Mouse (Mus musculus) embryonic stem cell, embryonic (primary cell): Measurements from ENCODE around the gene Tom1.

Experiments
- CTCF ChIA-PET, 4 experiments: fragments of 300-600 bp in 2 of 4; fragments of 350-600 bp in 2 of 4; sonication (Branson Sonifier 250); formaldehyde crosslinking; loops; one replicate each; lab custom pipeline; 2022; ENCODE audit warnings: inconsistent platforms in 2 of 4; lab: Charles Lee
- POLR2A ChIA-PET, 4 experiments: fragments of 300-600 bp in 2 of 4; fragments of 350-600 bp in 2 of 4; sonication (Branson Sonifier 250); formaldehyde crosslinking; loops; one replicate each; lab custom pipeline; 2022; ENCODE audit warnings: antibody characterized with exemption in 4 of 4, inconsistent platforms in 1 of 4; lab: Charles Lee

Gene Tom1

DNA sequence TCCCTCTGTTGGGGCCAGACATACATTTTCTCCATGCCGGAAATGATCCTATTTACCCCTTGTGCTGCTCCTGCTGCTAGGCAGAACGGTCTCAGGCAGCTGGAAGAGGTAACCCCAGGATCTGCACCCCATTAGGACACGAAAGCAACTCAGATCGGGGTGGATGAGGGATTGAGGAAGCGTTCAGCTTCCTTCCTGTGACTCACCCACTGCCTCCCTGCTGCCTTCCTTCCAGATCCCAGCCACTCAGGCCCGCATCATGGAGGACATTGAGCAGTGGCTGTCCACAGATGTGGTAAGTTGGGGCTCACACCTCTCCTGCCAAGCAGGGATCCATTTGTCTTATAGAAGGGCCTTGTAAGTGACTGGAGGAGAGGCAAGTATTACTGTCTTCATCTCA, 33.8 kb downstream of the Tom1 start:
- POLR2A ChIA-PET, result interaction anchor here (0.5 to 2.2 kb wide), 8 partner anchors 13 to 46 kb away, joined by 3 to 10 read pairs (median 5); partner anchors contain the start of genes Hmox1 (in 1 of the 4) and Mcm5 (in 1 of the 4)
- CTCF ChIA-PET, result no interaction called here

DNA sequence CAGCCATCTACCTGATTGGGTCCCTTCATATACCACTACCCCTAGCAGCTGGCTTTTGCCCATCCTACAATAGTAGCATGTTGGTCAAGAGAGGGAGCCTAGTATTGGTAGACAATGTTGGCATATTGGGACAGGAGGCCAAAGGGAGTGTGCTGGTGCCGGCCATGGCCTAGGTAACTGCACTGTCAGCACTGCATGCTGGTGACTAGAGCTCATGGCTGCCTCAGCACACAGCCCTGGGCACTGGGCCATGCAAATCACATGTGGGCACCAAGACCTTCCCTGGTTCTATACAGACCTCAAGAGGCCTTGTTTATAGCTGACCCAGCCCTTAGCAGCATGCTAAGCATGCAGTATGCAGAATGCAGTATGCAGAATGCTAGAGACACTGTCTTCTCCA, 36.8 kb downstream of the Tom1 start:
- ChIA-PET POLR2A (interaction anchor here (0.5 to 9.9 kb wide), 19 partner anchors 14 to 1750 kb away, joined by 3 to 247 read pairs (median 16); partner anchors contain the start of genes Hmox1 (in 3 of the 4), Mcm5 (in 3 of the 4) and Rasd2 (in 1 of the 4)), CTCF (interaction anchor here in 3 of 4 experiments (0.9 to 3.5 kb wide), 8 partner anchors 8 to 164 kb away, joined by 3 to 66 read pairs (median 10); partner anchors contain the start of genes Mcm5 (in 3 of the 3) and Hmox1 (in 1 of the 3))

DNA sequence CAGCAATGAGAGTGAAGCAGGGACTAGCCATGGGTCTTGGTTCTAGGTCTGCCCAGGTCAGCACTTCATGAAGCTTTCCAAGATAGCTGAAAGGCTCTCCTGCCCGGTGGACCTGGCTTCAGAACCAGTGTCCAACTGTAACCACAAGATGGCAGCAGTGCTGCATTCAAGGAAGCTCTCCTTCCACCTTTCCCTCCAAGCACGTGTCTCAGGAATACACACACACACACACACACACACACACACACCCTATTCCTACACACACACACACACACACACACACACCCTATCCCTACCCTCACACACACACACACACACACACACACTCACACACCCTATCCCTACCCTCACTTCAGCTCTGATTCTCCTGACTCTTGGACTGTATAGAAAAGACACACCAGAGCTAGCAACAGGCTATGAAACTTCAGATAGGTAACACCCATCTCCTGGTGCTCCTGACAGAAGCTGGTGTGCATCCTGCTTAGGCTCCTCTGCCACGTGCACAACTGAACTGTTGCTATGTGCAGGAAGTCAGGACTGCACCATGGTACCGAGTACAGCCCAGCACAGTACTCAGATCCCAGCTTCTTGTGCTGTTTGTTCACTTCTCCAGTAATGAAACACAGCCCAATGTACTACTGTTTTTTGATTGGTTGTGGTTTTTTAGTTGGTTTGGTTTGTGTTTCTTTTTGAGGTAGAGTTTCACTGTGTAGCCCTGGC, 38.3 kb downstream of the Tom1 start:
- POLR2A ChIA-PET, result interaction anchor here (0.6 to 9.9 kb wide), 72 partner anchors 9 to 339 kb away, joined by 3 to 247 read pairs (median 4); partner anchors contain the start of genes Hmox1 (in 4 of the 4), Mcm5 (in 4 of the 4), Rasd2 (in 2 of the 4) and Tom1 (in 2 of the 4)
- CTCF ChIA-PET, result interaction anchor here (0.6 to 3.5 kb wide), 101 partner anchors 8 to 1997 kb away, joined by 3 to 66 read pairs (median 5); partner anchors contain the start of genes Mcm5 (in 4 of the 4), Rasd2 (in 3 of the 4), Hmox1 (in 2 of the 4) and Tom1 (in 1 of the 4)

DNA sequence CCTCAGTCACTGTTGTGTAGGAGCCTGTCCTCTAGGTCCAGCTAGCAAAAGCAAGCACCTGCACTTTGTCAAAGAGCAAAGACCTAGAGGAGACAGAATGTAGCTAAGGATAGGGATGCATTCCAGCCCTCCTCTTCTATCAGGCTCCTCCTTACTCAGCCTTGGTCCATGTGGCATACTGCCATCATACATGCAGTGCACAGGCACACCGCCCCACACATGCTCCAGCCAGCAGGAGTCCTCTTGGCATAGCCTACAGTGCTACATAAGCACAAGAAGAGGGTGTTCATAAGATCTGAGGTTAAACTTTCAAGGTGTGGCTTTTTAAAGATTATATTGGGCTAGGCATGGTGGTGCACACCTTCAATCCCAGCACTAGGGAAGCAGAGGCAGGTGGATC, 41.4 kb downstream of the Tom1 start:
- ChIA-PET POLR2A (interaction anchor here in 3 of 4 experiments (1.2 to 9.9 kb wide), 10 partner anchors 9 to 60 kb away, joined by 3 to 247 read pairs (median 8); partner anchors contain the start of genes Mcm5 (in 3 of the 3) and Hmox1 (in 1 of the 3)), CTCF (no interaction called here)

DNA sequence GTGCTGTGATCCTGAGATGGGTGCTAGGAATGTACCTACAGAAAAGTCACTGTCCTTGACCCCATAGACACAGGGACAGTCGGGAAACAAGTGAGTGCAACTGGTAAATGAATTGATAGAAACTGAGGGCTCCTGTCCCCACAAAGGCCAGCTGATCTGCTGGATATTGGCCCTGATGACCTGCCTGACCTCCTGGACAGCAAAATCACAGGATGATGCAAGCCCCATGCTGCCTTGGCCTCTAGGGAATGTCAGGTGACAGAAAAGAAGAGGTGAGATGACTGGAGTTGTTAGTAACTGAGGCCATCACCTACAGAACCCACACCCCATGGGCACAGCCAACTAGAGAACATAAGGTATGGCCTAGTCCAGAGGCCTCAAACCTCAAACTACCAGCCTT, 44.7 kb downstream of the Tom1 start:
- ChIA-PET POLR2A (interaction anchor here in 3 of 4 experiments (0.7 to 9.9 kb wide), 7 partner anchors 11 to 45 kb away, joined by 3 to 247 read pairs (median 6); partner anchors contain the start of genes Mcm5 (in 3 of the 3), Hmox1 (in 2 of the 3) and Tom1 (in 1 of the 3)), CTCF (no interaction called here)

DNA sequence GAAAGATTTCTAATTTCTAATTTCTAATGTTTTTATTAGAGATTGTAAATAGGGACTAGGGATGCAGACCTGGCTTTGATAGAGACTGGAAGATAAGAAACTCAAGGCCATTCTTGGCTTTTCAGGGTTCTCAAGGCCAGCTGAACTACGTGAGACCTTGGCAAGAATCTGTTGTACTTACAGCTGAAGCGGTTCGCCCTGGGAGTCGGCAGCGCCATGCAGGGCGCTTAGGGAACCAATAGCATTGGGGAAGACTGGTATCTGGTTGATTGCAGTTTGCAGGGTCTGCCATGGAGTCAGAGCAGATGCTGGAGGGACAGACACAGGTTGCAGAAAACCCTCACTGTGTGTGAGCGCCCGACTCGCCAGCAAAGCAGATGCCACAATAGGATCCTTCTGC, 45.3 kb downstream of the Tom1 start:
- CTCF ChIA-PET, result no interaction called here
- POLR2A ChIA-PET, result interaction anchor here in 2 of 4 experiments (1.4 to 9.9 kb wide), 3 partner anchors 14 to 31 kb away, joined by 6 to 147 read pairs (median 6); partner anchors contain the start of genes Hmox1 (in 2 of the 2) and Mcm5 (in 1 of the 2)

DNA sequence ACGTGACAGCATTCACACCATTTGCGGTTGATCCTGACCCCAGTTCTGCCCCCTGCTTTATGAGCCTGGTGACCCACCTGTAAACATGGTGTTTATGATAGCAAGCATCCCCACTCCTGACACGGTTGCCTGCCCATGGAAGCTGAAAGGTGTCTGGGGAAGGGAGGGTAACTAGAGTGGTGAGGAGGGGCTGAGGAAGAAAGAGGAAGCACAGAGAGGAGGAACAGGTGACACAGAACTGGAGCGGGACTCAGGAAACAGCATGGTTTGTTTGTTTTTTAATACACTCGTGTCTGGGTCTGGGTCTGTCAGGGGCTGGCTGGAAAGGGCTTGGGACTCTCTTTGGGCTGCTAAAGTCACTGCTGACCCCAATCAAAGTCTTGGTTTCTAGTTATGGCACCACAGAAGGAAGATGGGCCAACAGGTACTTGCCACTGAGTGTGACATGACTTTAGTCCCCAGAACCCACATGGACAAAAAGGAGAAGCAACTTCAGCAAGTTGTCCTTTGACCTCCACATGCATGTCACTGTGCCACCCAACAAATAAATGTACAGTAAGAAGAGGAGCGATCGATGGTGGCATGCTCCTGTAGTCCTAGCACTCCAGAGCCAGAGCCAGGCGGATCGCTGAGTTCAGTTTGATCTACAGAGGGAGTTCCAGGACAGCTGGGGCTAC, 48.0 kb downstream of the Tom1 start:
- POLR2A ChIA-PET, result interaction anchor here in 3 of 4 experiments (0.7 to 7.4 kb wide), 8 partner anchors 11 to 1606 kb away, joined by 3 to 184 read pairs (median 85); partner anchors contain the start of genes Hmox1 (in 2 of the 3) and Mcm5 (in 2 of the 3)

DNA sequence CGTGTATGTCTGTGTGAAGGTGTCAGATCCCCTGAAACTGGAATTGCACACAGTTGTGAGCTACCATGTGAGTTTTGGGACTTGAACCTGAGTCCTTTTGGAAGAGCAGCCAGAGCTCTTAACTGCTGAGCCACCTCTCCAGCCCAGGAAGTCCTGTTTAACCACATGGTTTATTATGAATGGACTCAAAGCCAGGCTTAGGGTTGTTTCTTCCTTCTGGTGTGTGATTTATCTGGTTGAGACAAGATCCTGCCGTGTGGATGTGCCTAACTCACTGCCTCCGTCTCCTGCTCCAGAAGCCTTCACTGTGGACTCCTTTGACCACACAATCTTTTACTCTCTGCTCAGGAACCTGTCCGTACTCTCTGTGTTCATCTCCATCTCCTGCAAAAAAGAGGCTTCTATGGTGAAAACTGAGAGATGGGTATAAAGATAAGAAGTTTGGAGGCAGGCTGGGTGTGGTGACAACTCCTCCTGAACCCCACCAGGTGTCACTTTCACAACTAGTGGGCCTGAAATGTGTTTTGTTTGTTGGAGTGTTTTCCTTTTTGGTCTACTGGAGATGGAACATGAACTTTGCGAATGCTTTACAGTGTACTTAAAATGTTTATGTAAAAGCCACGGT, 48.8 kb downstream of the Tom1 start:
- POLR2A ChIA-PET, result interaction anchor here (0.7 to 7.4 kb wide), 19 partner anchors 8 to 1607 kb away, joined by 3 to 184 read pairs (median 11); partner anchors contain the start of genes Mcm5 (in 4 of the 4), Hmox1 (in 3 of the 4) and Tom1 (in 1 of the 4)
- CTCF ChIA-PET, result interaction anchor here in 3 of 4 experiments (1.0 to 2.7 kb wide), 4 partner anchors 10 to 53 kb away, joined by 3 to 22 read pairs (median 6); partner anchors contain the start of gene Mcm5 (in 1 of the 3)

More for the DNA sequence above, 48.0 kb downstream of the Tom1 start:
- CTCF ChIA-PET, result no interaction called here

DNA sequence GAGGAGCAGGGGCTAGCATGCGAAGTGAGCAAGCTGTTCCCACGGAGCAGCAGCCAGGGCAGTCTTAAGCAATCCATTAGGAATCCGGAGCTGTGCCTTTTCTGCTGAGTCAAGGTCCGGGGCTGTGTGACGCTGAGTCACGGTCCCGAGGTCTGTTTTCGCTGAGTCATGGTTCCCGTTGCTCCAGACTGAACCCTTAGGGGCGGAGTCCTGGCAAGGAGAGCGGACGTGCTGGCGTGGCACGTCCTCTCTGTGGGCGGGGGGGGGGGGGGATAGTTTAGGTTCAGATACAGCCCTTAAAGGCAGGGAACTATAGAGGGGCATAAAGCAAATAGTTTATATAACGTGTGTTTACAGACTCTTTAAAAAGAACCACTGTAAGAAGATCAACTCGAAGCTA, 50.3 kb downstream of the Tom1 start:
- POLR2A ChIA-PET, result interaction anchor here (0.6 to 7.4 kb wide), 63 partner anchors 8 to 560 kb away, joined by 3 to 184 read pairs (median 6); partner anchors contain the start of genes Hmox1 (in 4 of the 4), Mcm5 (in 4 of the 4), Tom1 (in 2 of the 4) and Rasd2 (in 1 of the 4)
- CTCF ChIA-PET, result interaction anchor here (0.6 to 2.8 kb wide), 10 partner anchors 12 to 1023 kb away, joined by 3 to 25 read pairs (median 4); partner anchors contain the start of gene Mcm5 (in 2 of the 4)

DNA sequence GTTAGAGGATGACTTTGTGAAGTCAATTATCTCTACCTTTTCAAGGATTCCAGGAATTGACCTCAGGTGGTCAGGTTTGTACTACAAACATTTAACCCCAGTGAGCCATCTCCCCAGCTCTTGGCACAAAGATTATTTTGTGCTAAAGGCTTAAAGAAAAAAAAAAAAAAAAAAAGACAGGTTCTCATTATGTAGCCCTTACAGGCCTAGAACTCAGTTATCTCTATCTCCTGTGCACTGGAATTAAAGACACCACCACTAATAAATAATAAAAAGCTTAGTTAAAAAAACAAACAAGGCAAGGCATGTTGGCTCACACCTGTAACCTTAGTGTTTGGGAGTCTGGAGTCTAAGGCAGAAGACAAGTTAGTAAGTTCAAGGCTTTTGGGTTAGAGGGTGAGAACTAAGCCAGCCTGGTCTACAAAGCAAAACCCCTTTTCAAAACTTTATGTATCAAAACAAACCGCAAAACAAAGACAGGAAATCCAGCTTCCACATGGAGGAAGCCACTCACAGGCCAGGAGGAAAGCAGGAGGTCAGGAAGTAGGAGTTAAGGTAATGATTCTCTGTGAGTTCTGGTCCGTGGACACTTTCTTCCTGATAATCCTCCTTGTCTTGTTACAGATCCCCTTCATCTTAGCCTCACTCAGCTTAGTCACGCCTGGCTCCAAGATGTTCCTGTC, 51.0 kb downstream of the Tom1 start:
- POLR2A ChIA-PET, result interaction anchor here (0.5 to 7.4 kb wide), 51 partner anchors 8 to 1683 kb away, joined by 3 to 184 read pairs (median 7); partner anchors contain the start of genes Hmox1 (in 4 of the 4), Mcm5 (in 4 of the 4), Tom1 (in 2 of the 4) and Hmgxb4 (in 1 of the 4)
- CTCF ChIA-PET, result interaction anchor here in 2 of 4 experiments (0.9 to 2.8 kb wide), 5 partner anchors 12 to 24 kb away, joined by 3 to 25 read pairs (median 8); partner anchors contain the start of gene Mcm5 (in 2 of the 2)

DNA sequence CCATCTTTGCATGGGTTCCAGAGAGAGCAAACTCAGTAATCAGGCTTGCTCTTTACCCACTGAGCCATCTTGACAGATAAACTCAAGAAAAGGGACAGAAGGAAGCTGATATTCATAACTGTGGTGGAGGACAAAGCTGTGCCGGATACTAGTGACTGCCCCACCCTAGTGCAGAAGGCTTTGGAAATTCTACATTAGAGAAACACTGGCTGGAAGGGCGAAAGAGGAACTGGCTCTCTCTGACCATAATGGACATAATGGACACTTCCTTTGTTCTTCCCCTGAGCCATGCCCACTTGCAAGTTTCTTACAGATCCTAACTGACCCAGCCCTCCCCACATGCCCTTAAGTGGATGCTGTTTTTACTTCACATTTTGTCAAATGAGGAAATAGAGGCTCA, 52.5 kb downstream of the Tom1 start:
- ChIA-PET CTCF (interaction anchor here in 1 of 4 experiments (0.8 kb wide), 1 partner anchor 15 kb away, joined by 4 read pairs; no protein-coding TSS in a partner anchor), POLR2A (interaction anchor here (0.8 to 7.4 kb wide), 13 partner anchors 7 to 40 kb away, joined by 3 to 184 read pairs (median 23); partner anchors contain the start of genes Mcm5 (in 3 of the 4) and Hmox1 (in 2 of the 4))

DNA sequence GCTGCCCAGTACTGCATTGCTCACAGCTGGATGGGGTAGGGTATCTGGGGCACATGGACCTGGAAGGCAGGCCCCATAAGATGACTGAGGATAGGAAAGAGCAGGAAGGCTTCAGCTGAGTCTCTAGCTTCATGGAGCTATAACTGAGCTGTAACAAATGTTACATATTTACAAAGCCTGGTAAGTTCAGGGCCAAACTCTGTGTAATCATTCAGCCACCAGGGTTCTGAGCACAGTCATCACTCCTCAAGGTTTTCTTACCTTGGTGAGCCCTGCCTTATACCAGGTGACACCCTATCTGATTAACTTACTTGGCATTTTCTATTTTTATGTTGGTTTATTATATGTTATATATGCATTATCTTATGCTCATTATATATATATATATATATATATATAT, 53.6 kb downstream of the Tom1 start:
- POLR2A ChIA-PET, result interaction anchor here (1.1 to 7.4 kb wide), 9 partner anchors 9 to 31 kb away, joined by 3 to 184 read pairs (median 4); partner anchors contain the start of gene Mcm5 (in 3 of the 4)

DNA sequence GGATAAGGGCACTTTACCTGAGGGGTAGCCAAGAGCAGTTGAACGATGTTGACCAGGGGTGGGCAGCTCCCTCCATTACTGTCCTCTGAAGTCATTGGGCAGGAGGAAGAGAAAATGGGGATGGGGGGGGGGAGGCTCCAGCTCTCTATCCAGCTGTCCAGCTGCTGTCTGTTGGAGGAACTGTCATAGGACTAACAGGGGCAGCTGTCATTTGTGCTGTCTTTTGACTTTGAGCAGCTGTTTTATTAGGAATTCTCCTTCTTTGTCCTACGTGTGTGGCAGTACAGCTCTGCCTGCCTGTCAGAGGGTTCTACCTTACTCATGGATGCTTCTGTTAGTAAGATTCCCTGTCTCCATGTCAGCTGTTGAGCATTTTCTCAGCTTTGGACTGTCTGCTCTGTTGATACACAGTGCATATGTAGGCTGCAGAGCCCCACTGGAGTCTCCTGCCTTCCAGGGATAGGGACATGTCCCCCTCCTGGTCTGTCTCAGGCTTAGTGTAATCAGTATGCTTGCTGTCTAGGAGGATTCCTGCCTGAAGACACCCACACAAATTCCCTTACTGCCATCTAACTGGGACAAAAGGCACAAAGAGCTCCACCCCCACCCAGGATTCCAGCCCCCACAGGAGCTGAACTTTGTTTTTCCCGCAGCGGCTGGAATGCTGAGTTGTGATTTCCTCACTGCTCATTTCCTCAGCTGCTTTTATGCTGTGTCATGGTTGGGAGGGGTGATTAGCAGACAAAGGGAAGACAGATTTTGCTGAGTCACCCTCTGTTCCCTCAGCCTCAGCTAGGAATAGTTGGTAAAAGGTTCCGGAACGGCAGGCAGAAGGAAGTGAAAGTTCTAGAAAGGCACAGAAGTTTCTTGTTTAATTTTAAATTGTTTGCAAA, 55.7 kb downstream of the Tom1 start:
- ChIA-PET POLR2A (interaction anchor here (0.6 to 18.3 kb wide), 52 partner anchors 9 to 286 kb away, joined by 3 to 979 read pairs (median 4); partner anchors contain the start of genes Mcm5 (in 4 of the 4), Rasd2 (in 2 of the 4), Tom1 (in 2 of the 4) and Hmgxb4 (in 1 of the 4)), CTCF (interaction anchor here (0.6 to 2.3 kb wide), 15 partner anchors 12 to 128 kb away, joined by 3 to 10 read pairs (median 4); partner anchors contain the start of genes Mcm5 (in 2 of the 4) and Rasd2 (in 1 of the 4))

More for the DNA sequence above, 53.6 kb downstream of the Tom1 start:
- CTCF ChIA-PET, result no interaction called here

DNA sequence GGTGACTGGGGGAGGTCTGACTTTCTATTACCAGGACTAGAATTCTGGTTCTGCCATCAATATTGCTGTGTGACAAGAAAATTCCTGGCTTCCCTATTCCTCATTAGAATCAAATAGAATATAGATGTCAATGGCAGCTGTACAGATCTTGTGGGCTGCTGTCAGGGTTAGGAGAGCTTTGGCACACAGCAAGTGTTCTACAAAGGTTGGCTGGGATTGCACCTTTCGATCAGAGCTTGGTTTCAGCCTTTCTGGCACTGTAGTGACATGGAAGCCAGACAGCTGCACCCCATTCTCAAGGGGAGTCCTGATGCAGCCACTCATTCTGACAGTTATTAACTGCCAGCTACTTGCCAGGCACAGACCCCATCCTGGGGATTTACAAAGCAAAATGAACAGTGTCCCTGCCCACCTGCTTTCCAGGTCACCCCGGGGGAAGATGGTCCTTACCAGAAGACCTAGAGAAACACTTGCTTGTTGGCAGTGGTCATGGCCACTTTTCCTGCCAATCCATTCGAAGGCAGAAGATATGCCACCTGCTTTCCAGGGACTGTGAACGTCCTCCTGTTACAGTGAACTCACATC, 57.4 kb downstream of the Tom1 start:
- POLR2A ChIA-PET, result interaction anchor here (1.2 to 18.3 kb wide), 18 partner anchors 7 to 109 kb away, joined by 3 to 979 read pairs (median 18); partner anchors contain the start of genes Mcm5 (in 4 of the 4) and Tom1 (in 1 of the 4)

More for the DNA sequence above, 57.4 kb downstream of the Tom1 start:
- CTCF ChIA-PET, result interaction anchor here in 3 of 4 experiments (1.0 to 2.3 kb wide), 3 partner anchors 18 to 110 kb away, joined by 4 to 9 read pairs (median 7); partner anchors contain the start of gene Mcm5 (in 1 of the 3)
